Mouse (Mus musculus) embryonic fibroblast, embryonic 13.5 days (primary cell): ENCODE measurements around the gene Arih2. TPM values are rescaled to one million over a fixed set of nuclear protein-coding genes. Genes with fewer than 3 reads are reported as not detected.
"Not testable (repeated sequence)": the region's sequence is repeated elsewhere in the genome, so short reads cannot be mapped to it uniquely, and the experiment has no call there.

ENCODE experiments used
- H3K27ac ChIP-seq: 2 replicates; pipeline ENCODE4 v1.5.1; 2012; ENCODE audit warnings: low read length, control low read depth, inconsistent platforms; ENCODE audit not compliant: insufficient read depth
- H3K4me1 ChIP-seq: 2 replicates; pipeline ENCODE4 v1.6.1; 2011; ENCODE audit warnings: low read length; ENCODE audit not compliant: control insufficient read depth, insufficient read depth
- H3K4me3 ChIP-seq: 2 replicates; pipeline ENCODE4 v1.5.1; 2011; ENCODE audit warnings: mild to moderate bottlenecking, control low read depth, low read length; ENCODE audit not compliant: insufficient read depth
- CTCF ChIP-seq: IDR thresholded peaks from 2 replicates; pipeline ENCODE4 v1.5.1; 2011; ENCODE audit warnings: mild to moderate bottlenecking, control low read depth, low read length, moderate library complexity, borderline replicate concordance; ENCODE audit not compliant: insufficient read depth
- POLR2A ChIP-seq: IDR thresholded peaks from 2 replicates; pipeline ENCODE4 v1.6.1; 2011; ENCODE audit warnings: low read depth, mild to moderate bottlenecking, control low read depth, low read length, moderate library complexity
- polyA plus RNA-seq: library from polyadenylated mRNA; stranded (reverse); fragments of >200 nt; gene quantifications from 2 replicates; pipeline ENCODE4 v1.2.4, GENCODE M21; 2011; ENCODE audit warnings: low read depth; ENCODE audit not compliant: missing spikeins, insufficient read length

Arih2 gene
- polyA plus RNA-seq, 1 experiment = 73.9 TPM

DNA sequence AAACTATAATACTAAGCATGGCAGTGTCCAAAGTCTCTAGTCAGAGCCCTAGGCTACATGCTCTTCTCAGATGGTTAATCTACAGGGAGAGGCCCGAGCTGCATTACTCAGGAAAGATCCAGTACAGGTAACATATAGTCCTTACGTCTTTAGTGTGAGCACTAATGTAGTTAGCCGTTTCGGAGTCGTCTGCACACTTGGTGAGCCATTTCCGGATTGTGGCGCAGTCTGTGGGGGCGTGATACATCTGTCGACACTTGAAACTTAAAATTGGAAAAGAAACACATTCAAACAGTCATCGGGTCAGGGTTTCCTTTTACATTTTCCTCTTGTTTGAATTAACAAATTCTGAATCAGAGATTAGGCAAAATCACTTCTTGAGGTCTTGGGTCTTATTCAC lies 37.7 kb downstream of the Arih2 start:
- no peak for TF ChIP-seq CTCF
- TF ChIP-seq POLR2A = no peak
- H3K4me1 ChIP-seq = no peaks in the 10 kb centered on the region
- H3K4me3 ChIP-seq = no peak overlapping the region
- no peak overlapping the region for H3K27ac ChIP-seq

DNA sequence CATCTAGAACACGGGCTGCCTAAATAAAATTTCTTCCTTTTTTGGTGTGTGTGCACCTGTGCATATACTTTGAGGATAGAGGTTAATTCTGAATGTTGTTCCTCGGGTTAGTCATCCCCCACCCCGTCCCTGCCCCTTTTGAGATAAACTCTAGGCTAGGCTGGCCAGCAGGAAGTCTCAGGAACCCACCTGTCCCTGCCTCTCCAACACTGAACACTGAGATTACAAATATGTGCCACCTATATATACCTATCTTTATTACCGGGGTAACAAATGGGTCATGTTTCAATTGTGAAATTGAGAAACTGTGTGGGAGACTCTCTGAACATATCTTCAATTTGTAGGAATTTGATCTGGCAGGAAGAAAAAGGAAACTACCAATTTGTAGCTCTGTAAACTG lies 40.3 kb downstream of the Arih2 start:
- TF ChIP-seq POLR2A = no peak
- no peak for TF ChIP-seq CTCF
- no peak overlapping the region for H3K4me3 ChIP-seq
- no peak overlapping the region for H3K27ac ChIP-seq
- H3K4me1 ChIP-seq = no peaks in the 10 kb centered on the region

DNA sequence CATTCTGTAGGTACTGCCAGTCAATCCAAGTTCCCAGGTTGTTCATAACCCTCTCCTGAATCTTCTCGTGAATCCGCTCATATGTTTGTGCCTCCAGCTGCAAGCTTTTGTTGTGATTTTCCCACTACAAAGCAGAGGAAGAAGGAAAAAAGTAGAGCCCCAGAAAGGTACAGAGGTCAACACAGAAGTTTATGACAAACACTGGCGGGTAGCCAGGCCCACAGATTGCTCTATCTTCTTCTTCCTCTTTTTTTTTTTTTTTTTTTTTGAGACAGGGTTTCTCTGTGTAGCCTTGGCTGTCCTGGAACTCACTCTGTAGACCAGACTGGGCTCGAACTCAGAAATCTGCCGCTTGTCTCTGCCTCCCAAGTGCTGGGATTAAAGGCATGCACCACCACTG lies 41.3 kb downstream of the Arih2 start:
- not testable (repeated sequence) for H3K4me1 ChIP-seq, H3K27ac ChIP-seq, H3K4me3 ChIP-seq

DNA sequence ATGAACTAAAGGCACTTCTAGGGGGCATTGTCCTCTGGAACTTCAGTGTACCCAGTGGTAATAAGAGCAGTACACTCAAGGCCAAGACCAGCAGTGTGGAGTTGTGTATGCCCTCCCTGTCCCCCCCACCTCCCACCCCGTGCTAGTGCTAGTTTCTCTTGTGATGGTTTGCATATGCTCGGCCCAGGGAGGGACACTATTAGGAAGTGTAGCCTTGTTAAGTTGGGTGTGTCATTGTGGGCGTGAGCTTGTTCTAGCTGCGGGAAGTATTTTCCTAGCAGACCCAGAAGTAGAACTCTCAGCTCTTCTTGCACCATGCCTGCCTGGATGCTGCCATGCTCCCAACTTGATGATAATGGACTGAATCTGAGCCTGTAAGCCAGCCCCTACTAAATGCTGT lies 47.2 kb downstream of the Arih2 start:
- H3K4me3 ChIP-seq = no peak overlapping the region
- H3K4me1 ChIP-seq = no peaks in the 10 kb centered on the region
- no peak overlapping the region for H3K27ac ChIP-seq
- no peak for TF ChIP-seq POLR2A
- TF ChIP-seq CTCF = no peak

DNA sequence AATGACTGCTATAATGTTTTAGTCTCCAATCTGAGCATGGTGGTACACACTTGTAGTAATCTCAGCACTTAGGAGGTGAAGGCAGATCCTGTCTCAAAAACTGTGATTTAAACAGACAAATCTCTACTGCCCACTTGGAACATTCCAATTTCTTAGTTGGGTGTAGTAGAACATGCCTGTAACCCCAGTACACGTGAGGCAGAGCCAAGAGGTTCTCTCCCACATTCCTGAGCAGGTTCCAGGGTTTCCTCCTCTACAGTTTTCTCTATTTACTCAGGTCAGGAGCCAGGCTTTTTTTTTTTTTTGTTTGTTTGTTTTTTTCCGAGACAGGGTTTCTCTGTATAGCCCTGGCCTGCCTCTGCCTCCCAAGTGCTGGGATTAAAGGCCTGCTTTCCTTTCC lies 49.2 kb downstream of the Arih2 start:
- Histone ChIP-seq H3K27ac (no peak overlapping the region), H3K4me1 (no peaks in the 10 kb centered on the region), H3K4me3 (no peak overlapping the region)
- no peak for TF ChIP-seq CTCF

DNA sequence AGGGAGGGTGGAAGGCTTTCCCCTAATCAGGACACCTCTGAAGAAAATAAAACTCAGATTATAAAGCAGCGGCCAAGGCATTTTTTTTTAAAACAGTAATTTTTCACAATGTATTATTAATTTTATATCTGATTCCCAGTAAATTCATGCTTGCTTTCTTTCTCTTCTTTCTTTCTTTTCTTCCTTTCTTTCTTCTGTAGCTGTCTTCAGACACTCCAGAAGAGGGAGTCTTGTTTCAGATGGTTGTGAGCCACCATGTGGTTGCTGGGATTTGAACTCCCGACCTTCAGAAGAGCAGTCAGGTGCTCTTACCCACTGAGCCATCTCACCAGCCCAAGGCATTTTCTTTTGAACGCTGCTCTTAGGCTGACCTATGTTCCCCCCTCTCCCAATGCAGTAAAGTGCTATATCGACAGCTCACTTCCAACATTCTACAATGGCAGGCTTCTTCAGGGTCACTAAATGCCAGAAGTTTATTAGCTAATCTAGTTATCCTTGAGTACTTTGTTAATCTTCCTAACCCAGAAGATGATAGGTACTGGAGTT lies 50.1 kb downstream of the Arih2 start:
- no peak for TF ChIP-seq CTCF
- TF ChIP-seq POLR2A = no peak
- H3K4me3 ChIP-seq = no peak overlapping the region
- no peak overlapping the region for H3K27ac ChIP-seq
- no peaks in the 10 kb centered on the region for H3K4me1 ChIP-seq

DNA sequence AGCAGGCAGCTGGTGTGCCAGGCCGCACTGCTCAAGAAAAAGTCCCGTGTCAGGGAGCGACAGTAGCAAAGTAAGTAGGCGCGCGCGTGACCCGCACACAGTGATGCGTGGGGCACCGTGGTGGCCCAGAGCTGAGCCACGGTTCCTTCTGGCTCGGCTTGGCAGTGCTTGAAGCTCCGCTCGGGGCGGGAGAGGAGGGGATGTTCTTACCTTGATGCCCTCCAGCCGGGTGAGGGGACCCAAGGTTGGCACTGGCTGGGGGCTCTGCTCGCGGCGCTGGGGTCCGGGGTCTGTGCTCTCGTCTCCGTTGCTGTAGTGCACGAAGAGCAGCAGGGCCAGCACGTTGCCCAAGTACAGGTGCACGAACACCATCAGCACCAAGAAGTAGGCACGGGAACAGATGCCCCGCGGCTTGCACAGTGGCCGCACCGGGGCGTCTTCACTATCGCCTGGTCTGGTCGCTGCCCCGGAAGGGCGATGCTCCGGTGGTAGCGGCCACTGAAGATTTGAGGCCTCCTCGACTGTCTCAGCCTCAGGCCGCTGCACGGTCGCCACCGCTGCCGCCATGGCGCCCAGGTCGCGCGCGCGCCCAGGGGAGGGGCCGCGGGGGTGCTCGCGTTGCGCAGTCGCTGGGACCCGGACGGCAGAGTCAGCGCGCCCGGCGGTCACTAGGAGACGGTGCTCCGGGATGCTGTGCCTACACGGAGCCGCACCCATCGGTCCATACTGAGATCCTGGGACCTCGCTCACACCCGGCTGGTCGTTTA lies 52.0 kb downstream of the Arih2 start, which contains the start of gene P4htm:
Gene P4htm, minus strand, starts transcription at position 670 of the 767 bp plus-strand sequence.
- Histone ChIP-seq H3K4me1 (no peaks in the 10 kb centered on the region), H3K4me3 (peak within 1 kb of the TSS; percentile 40), H3K27ac (no peak within 1 kb of the TSS)
- TF ChIP-seq POLR2A (peak; percentile 65), CTCF (no peak)

DNA sequence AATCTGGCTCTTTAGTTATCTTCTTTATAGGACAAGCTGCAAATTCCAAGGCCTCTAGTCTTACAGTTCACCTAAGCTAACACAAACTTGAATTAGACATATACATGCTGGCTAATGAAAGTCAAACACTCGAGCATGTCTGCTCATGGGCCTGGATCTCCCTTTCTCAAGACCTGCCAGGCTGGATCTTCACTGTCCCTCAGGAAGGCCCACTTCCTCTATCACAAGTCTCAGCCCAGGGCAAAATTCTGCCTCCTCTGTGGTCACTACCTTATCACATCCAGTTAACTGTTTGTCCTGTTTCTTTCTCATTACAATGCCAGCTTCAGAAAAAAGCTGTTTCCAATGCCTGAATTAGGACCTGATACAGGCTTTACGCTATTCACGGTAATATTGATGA lies 54.8 kb downstream of the Arih2 start:
- Histone ChIP-seq H3K4me1 (no peaks in the 10 kb centered on the region), H3K4me3 (no peak overlapping the region), H3K27ac (no peak overlapping the region)
- TF ChIP-seq CTCF = no peak
- TF ChIP-seq POLR2A = no peak

DNA sequence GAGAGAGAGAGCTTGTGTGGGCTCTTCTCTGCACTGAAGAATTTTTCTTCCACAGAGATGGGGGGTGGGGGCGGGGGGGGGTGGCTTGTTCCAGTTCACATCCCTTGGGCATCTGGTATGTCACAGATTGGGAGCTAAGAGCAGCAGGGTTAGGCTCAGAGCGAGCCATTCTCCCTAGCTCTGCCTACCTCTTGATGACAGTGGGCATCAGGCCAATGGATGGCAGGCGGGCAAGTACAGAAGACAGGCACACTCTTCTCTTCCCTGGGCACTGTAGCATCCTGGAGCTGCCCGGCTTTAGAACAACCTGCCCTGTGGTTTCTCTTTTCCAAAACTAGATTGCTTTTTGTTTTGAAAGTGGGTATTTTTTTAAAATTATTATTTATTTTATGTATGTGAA lies 57.7 kb downstream of the Arih2 start:
- Histone ChIP-seq H3K27ac (no peak overlapping the region), H3K4me1 (peaks cover 5% of the 10 kb centered on the region; the same call in 1 of the 2 replicates), H3K4me3 (no peak overlapping the region)
- TF ChIP-seq CTCF = no peak

DNA sequence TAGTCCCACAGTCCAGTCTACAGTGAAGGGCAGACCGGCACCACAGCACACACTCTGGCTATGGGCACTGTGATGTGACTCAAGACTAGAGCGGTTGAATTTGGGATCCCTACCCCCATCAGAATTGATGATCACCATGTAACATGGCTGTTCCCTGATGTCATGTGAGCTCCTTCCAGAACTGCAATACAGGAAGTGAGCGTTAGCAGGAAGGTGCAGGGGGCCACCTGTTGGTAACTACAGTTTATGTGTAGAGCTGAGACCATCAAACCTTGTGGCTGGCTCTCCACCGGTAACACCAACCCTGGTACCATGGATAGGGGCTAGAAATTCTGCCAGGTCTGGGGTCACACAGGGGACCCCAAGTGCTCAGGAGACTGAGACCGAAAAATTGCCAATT lies 60.0 kb downstream of the Arih2 start:
- TF ChIP-seq POLR2A = no peak
- no peak for TF ChIP-seq CTCF
- Histone ChIP-seq H3K27ac (no peak overlapping the region), H3K4me3 (no peak overlapping the region), H3K4me1 (peaks cover 5% of the 10 kb centered on the region; the same call in 1 of the 2 replicates)
